22 mouse cellular contexts compared by ENCODE assay signal in genomic region chr10:19949106-19949505, GRCm38 (mm10). TPM values are rescaled to one million over a fixed set of nuclear protein-coding genes. Genes with fewer than 3 reads are reported as not detected.
DNase-seq lines count a peak whose midpoint lies in the region; ATAC-seq lines count a peak whose summit lies in the region.
"Had no signal": no experiment of that assay in that cellular context is flagged by ENCODE, and none has a peak within 500 bp of the region (broad histone marks: within the 10 kb centered on the region; RNA-seq: fewer than 3 reads in every experiment).

No protein-coding gene starts in this region.

- intact Hi-C loops in heart, postnatal 36 days (cut with DNase I) = no loop called here

- no peak overlapping the region for H3K4me3 ChIP-seq in heart, embryonic 10.5 days
- H3K4me3 ChIP-seq in midbrain, embryonic 11.5 days (ENCODE audit: low read depth, low read length) = no peak overlapping the region
- no peak overlapping the region for H3K4me3 ChIP-seq in midbrain, embryonic 15.5 days
- H3K4me3 ChIP-seq in brown adipose tissue, adult 24 weeks (ENCODE audit: insufficient read depth, low read depth, low read length) = no peak overlapping the region
- H3K4me3 ChIP-seq: embryonic facial prominence, embryonic 10.5 days; embryonic facial prominence, embryonic 12.5 days; forebrain, embryonic 13.5 days; forebrain, embryonic 15.5 days had no signal

- peak; percentile 70 for DNase-seq in heart, embryonic 10.5 days (ENCODE audit: low spot score)
- no peak for DNase-seq in heart, postnatal 36 days
- DNase-seq in midbrain, embryonic 11.5 days (ENCODE audit: low spot score, missing footprints) = peak; percentile 79
- no peak for DNase-seq in kidney, postnatal 4 days
- DNase-seq in adrenal gland, postnatal 36 days = no peak
- DNase-seq: adrenal gland, adult 8-10 months; adrenal gland, postnatal 14 days; cerebellum, adult 11-12 months; cerebellum, adult 2 months; cerebellum, adult 9-10 months; cerebellum, postnatal 10 days; cerebellum, postnatal 25 days; forebrain, postnatal 0 days had no signal

- H3K9me3 ChIP-seq in heart, embryonic 10.5 days = no peaks in the 10 kb centered on the region
- H3K9me3 ChIP-seq in midbrain, embryonic 11.5 days (ENCODE audit: control insufficient read depth, low read length) = no peaks in the 10 kb centered on the region
- no peaks in the 10 kb centered on the region for H3K9me3 ChIP-seq in midbrain, embryonic 15.5 days
- H3K9me3 ChIP-seq: embryonic facial prominence, embryonic 10.5 days; embryonic facial prominence, embryonic 12.5 days; forebrain, embryonic 13.5 days; forebrain, embryonic 15.5 days; G1E had no signal

- no peak overlapping the region for H3K4me2 ChIP-seq in midbrain, embryonic 11.5 days
- H3K4me2 ChIP-seq in midbrain, embryonic 15.5 days = no peak overlapping the region
- H3K4me2 ChIP-seq: embryonic facial prominence, embryonic 12.5 days; forebrain, embryonic 13.5 days; forebrain, embryonic 15.5 days had no signal

- H3K27me3 ChIP-seq in heart, embryonic 10.5 days (ENCODE audit: insufficient read depth, poor library complexity, severe bottlenecking) = no peaks in the 10 kb centered on the region
- no peaks in the 10 kb centered on the region for H3K27me3 ChIP-seq in midbrain, embryonic 11.5 days (ENCODE audit: control insufficient read depth, insufficient read depth, low read length)
- H3K27me3 ChIP-seq in midbrain, embryonic 15.5 days (replicated peaks) = no peaks in the 10 kb centered on the region
- H3K27me3 ChIP-seq: embryonic facial prominence, embryonic 12.5 days; forebrain, embryonic 13.5 days; forebrain, embryonic 15.5 days; Patski had no signal

- H3K4me1 ChIP-seq in heart, embryonic 10.5 days = peaks cover 11% of the 10 kb centered on the region
- H3K4me1 ChIP-seq in midbrain, embryonic 11.5 days (ENCODE audit: control insufficient read depth, insufficient read depth, low read length) = no peaks in the 10 kb centered on the region
- H3K4me1 ChIP-seq in midbrain, embryonic 15.5 days = no peaks in the 10 kb centered on the region
- peaks cover 18% of the 10 kb centered on the region for H3K4me1 ChIP-seq in brown adipose tissue, adult 24 weeks (ENCODE audit: control insufficient read depth, insufficient read depth, insufficient read length, low read length)
- H3K4me1 ChIP-seq: embryonic facial prominence, embryonic 12.5 days; forebrain, embryonic 13.5 days; forebrain, embryonic 15.5 days had no signal

- H3K27ac ChIP-seq in heart, embryonic 10.5 days = no peak overlapping the region
- H3K27ac ChIP-seq in midbrain, embryonic 11.5 days (ENCODE audit: low read depth, low read length) = no peak overlapping the region
- H3K27ac ChIP-seq in midbrain, embryonic 15.5 days = no peak overlapping the region
- peak overlapping the region; percentile 13; the same call in 1 of the 2 replicates for H3K27ac ChIP-seq in brown adipose tissue, adult 24 weeks (replicated peaks; ENCODE audit: low read depth, low read length)
- H3K27ac ChIP-seq: embryonic facial prominence, embryonic 10.5 days; embryonic facial prominence, embryonic 12.5 days; forebrain, embryonic 13.5 days; forebrain, embryonic 15.5 days had no signal

- no peak for ATAC-seq in midbrain, embryonic 11.5 days (ENCODE audit: low FRiP score)
- ATAC-seq in midbrain, embryonic 15.5 days (replicated peaks) = no peak
- ATAC-seq: activated CD4-positive, CD25-positive, alpha-beta regulatory T cell, adult 4 months; forebrain, embryonic 13.5 days; forebrain, embryonic 15.5 days; forebrain, postnatal 0 days; Patski had no signal

- WGBS in heart, embryonic 10.5 days = 93% methylated on average over 4 of the region's 4 CpGs
- WGBS in midbrain, embryonic 11.5 days = 78% methylated on average over 4 of the region's 4 CpGs
- 81% methylated on average over 4 of the region's 4 CpGs for WGBS in midbrain, embryonic 15.5 days

- peaks cover 3% of the 10 kb centered on the region; the same call in 1 of the 2 replicates for H3K36me3 ChIP-seq in heart, embryonic 10.5 days
- no peaks in the 10 kb centered on the region for H3K36me3 ChIP-seq in midbrain, embryonic 11.5 days (ENCODE audit: control insufficient read depth, insufficient read depth, low read length)
- no peaks in the 10 kb centered on the region for H3K36me3 ChIP-seq in midbrain, embryonic 15.5 days (replicated peaks)
- H3K36me3 ChIP-seq: embryonic facial prominence, embryonic 10.5 days; embryonic facial prominence, embryonic 12.5 days; forebrain, embryonic 15.5 days; G1E had no signal

- H3K9ac ChIP-seq in midbrain, embryonic 11.5 days (ENCODE audit: low read length) = no peak overlapping the region
- no peak overlapping the region for H3K9ac ChIP-seq in midbrain, embryonic 15.5 days
- H3K9ac ChIP-seq: embryonic facial prominence, embryonic 12.5 days; forebrain, embryonic 13.5 days; forebrain, embryonic 15.5 days; forebrain, postnatal 0 days had no signal

RNA-seq across cellular contexts. Expression of gene Map3k5, which starts 14.8 kb away (rescaled TPM):
- 2.4 and 2.6 TPM in 2 replicates for polyA plus RNA-seq in heart, embryonic 10.5 days (2016; fragmentation: Nextera tagmentation; extraction: Ambion mirVana)
- 10 to 100 TPM; 43.4 to 43.5 TPM for total RNA-seq in heart, postnatal 36 days (2021)
- polyA plus RNA-seq in midbrain, embryonic 11.5 days (2014; fragmentation: Nextera tagmentation; extraction: Ambion mirVana) = 0.51 and 1.0 TPM in 2 replicates
- 1.1 and 1.3 TPM in 2 replicates for polyA plus RNA-seq in midbrain, embryonic 15.5 days (2015; fragmentation: Nextera tagmentation; extraction: Ambion mirVana)
- polyA plus RNA-seq in brown adipose tissue, adult 24 weeks (2012; ENCODE audit: insufficient read depth, insufficient read length, missing spikeins) = 10.9 and 13.1 TPM in 2 replicates
- 10 to 100 TPM; 25.6 to 28.2 TPM for total RNA-seq in adrenal gland, postnatal 36 days (2021)

RNA-seq across cellular contexts. Expression of gene Pex7, which starts 41.6 kb away (rescaled TPM):
- polyA plus RNA-seq in heart, embryonic 10.5 days (2016; fragmentation: Nextera tagmentation; extraction: Ambion mirVana) = 31.6 and 41.5 TPM in 2 replicates
- 10 to 100 TPM; 27.4 to 35.1 TPM for total RNA-seq in heart, postnatal 36 days (2021)
- 33.4 and 33.6 TPM in 2 replicates for polyA plus RNA-seq in midbrain, embryonic 11.5 days (2014; fragmentation: Nextera tagmentation; extraction: Ambion mirVana)
- 26.8 and 27.4 TPM in 2 replicates for polyA plus RNA-seq in midbrain, embryonic 15.5 days (2015; fragmentation: Nextera tagmentation; extraction: Ambion mirVana)
- 64.0 and 71.4 TPM in 2 replicates for polyA plus RNA-seq in brown adipose tissue, adult 24 weeks (2012; ENCODE audit: insufficient read depth, insufficient read length, missing spikeins)
- total RNA-seq in adrenal gland, postnatal 36 days (2021) = 10 to 100 TPM; 42.7 to 68.8 TPM

Comparison
In these comparisons a context has a peak if more than half of its experiments do, and no peak if none do; other contexts are left out.
1. DNase-seq: peak in heart, embryonic 10.5 days (single experiment) and midbrain, embryonic 11.5 days (single experiment); none in heart, postnatal 36 days (0 of 2), kidney, postnatal 4 days (0 of 2) and adrenal gland, postnatal 36 days (0 of 2).